8 mouse cellular contexts compared by ENCODE assay signal in the genomic region with DNA sequence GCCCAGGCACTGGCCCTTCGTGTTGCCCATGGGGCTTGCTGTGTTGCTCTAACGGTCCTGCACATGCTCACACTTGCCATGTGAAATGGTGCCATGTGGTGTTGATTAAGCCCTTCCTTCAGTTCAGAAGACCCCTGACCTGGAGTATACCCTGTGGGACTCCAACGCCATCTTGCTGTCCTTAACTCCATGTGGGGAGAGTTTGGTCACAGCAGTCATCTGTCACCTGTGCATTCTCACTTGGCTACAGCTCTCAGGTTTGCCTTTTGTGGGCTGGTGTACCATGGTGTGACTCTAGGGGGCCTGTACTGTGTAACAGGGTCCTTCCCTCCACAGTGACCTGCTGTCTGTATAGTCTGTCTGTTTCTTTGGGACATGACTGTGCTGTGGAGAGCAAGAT.
DNase-seq lines count a peak whose midpoint lies in the region; ATAC-seq and TF ChIP-seq lines count a peak whose summit lies in the region.

No protein-coding gene starts in this region.

- H3K36me3 ChIP-seq in liver, adult 2 months (ENCODE audit: control insufficient read depth, insufficient read depth, low read length) = no peaks in the 10 kb centered on the region
- H3K36me3 ChIP-seq in embryonic facial prominence, embryonic 15.5 days = no peaks in the 10 kb centered on the region
- H3K36me3 ChIP-seq in limb, embryonic 11.5 days (ENCODE audit: control insufficient read depth, insufficient read depth, low read length) = no peaks in the 10 kb centered on the region
- H3K36me3 ChIP-seq in stomach, embryonic 14.5 days (ENCODE audit: control insufficient read depth, insufficient read depth, low read length) = no peaks in the 10 kb centered on the region

- no peak overlapping the region for H3K9ac ChIP-seq in liver, adult 2 months (ENCODE audit: low read depth, low read length)
- H3K9ac ChIP-seq in embryonic facial prominence, embryonic 15.5 days = no peak overlapping the region
- no peak overlapping the region for H3K9ac ChIP-seq in limb, embryonic 11.5 days (ENCODE audit: low read length)
- no peak overlapping the region for H3K9ac ChIP-seq in stomach, embryonic 14.5 days (replicated peaks; ENCODE audit: low read depth, low read length)

- H3K4me3 ChIP-seq in liver, adult 2 months (ENCODE audit: insufficient read depth, low read depth, low read length) = no peak overlapping the region
- H3K4me3 ChIP-seq in embryonic facial prominence, embryonic 15.5 days (replicated peaks) = no peak overlapping the region
- no peak overlapping the region for H3K4me3 ChIP-seq in limb, embryonic 11.5 days (ENCODE audit: low read depth, low read length)
- no peak overlapping the region for H3K4me3 ChIP-seq in stomach, embryonic 14.5 days (ENCODE audit: low read depth, low read length)

- TF ChIP-seq CTCF in liver, adult 2 months (IDR thresholded peaks at IDR 0.05; ENCODE audit: low read depth, low read length) = no peak

- H3K27ac ChIP-seq in liver, adult 2 months (replicated peaks; ENCODE audit: insufficient read depth, low read depth, low read length) = peak overlapping the region; percentile 52
- H3K27ac ChIP-seq in embryonic facial prominence, embryonic 15.5 days (replicated peaks) = peak overlapping the region; percentile 90
- peak overlapping the region; percentile 88 for H3K27ac ChIP-seq in limb, embryonic 11.5 days (replicated peaks; ENCODE audit: low read depth, low read length)
- H3K27ac ChIP-seq in stomach, embryonic 14.5 days (ENCODE audit: low read length) = peak overlapping the region; percentile 87

- TF ChIP-seq POLR2A in liver, adult 2 months (IDR thresholded peaks at IDR 0.05; ENCODE audit: extremely low read depth, insufficient read depth, low read length) = no peak

- no peaks in the 10 kb centered on the region for H3K9me3 ChIP-seq in embryonic facial prominence, embryonic 15.5 days (replicated peaks)
- no peaks in the 10 kb centered on the region for H3K9me3 ChIP-seq in limb, embryonic 11.5 days (ENCODE audit: control insufficient read depth, low read length)
- no peaks in the 10 kb centered on the region for H3K9me3 ChIP-seq in stomach, embryonic 14.5 days (ENCODE audit: control insufficient read depth, low read depth, low read length)

- peaks cover 67% of the 10 kb centered on the region for H3K4me1 ChIP-seq in liver, adult 2 months (ENCODE audit: control insufficient read depth, insufficient read depth, low read length)
- peaks cover 99% of the 10 kb centered on the region for H3K4me1 ChIP-seq in embryonic facial prominence, embryonic 15.5 days
- H3K4me1 ChIP-seq in limb, embryonic 11.5 days (ENCODE audit: control insufficient read depth, insufficient read depth, low read length) = peaks cover 58% of the 10 kb centered on the region
- H3K4me1 ChIP-seq in stomach, embryonic 14.5 days (ENCODE audit: control insufficient read depth, insufficient read depth, low read length) = peaks cover 62% of the 10 kb centered on the region

- H3K4me2 ChIP-seq in embryonic facial prominence, embryonic 15.5 days (replicated peaks) = no peak overlapping the region; the same call in 1 of the 2 replicates
- peak overlapping the region; percentile 30 for H3K4me2 ChIP-seq in limb, embryonic 11.5 days (ENCODE audit: low read depth, severe bottlenecking)
- H3K4me2 ChIP-seq in stomach, embryonic 14.5 days (replicated peaks; ENCODE audit: low read depth, low read length) = no peak overlapping the region

- peaks cover 59% of the 10 kb centered on the region for H3K79me2 ChIP-seq in liver, adult 2 months (ENCODE audit: control insufficient read depth, insufficient read depth, low read length)

- no peak for DNase-seq in liver, adult 2 months (ENCODE audit: extremely low read depth, low read depth, low spot score)
- DNase-seq in liver = no peak
- DNase-seq in limb, embryonic 11.5 days (ENCODE audit: low spot score) = peak; percentile 70
- no peak for DNase-seq in ovary, adult 18-20 months (ENCODE audit: low spot score)
- DNase-seq in frontal cortex, postnatal 25 days (ENCODE audit: low spot score in 2 of 2) = no peak
- no peak for DNase-seq in lung, postnatal 36 days

- H3K27me3 ChIP-seq in liver, adult 2 months (ENCODE audit: control insufficient read depth, insufficient read depth, low read length) = no peaks in the 10 kb centered on the region
- H3K27me3 ChIP-seq in embryonic facial prominence, embryonic 15.5 days = no peaks in the 10 kb centered on the region
- H3K27me3 ChIP-seq in limb, embryonic 11.5 days (ENCODE audit: control insufficient read depth, insufficient read depth, low read length) = no peaks in the 10 kb centered on the region
- no peaks in the 10 kb centered on the region for H3K27me3 ChIP-seq in stomach, embryonic 14.5 days (ENCODE audit: control insufficient read depth, insufficient read depth, low read length)

- no peak for ATAC-seq in embryonic facial prominence, embryonic 15.5 days (ENCODE audit: insufficient number of reproducible peaks, low FRiP score, low TSS enrichment, low read depth)
- ATAC-seq in limb, embryonic 11.5 days (ENCODE audit: insufficient number of reproducible peaks, low FRiP score, low TSS enrichment, low read depth) = 0 out of 2 replicates have a peak, but pooled peaks have one; percentile 19
- ATAC-seq in stomach, embryonic 14.5 days (ENCODE audit: insufficient number of reproducible peaks, insufficient read depth, low FRiP score, low read depth) = no peak

- 80% methylated on average over 3 of the region's 3 CpGs for WGBS in liver, adult 2 months
- 15% methylated on average over 3 of the region's 3 CpGs for WGBS in embryonic facial prominence, embryonic 15.5 days
- WGBS in limb, embryonic 11.5 days = 10% methylated on average over 3 of the region's 3 CpGs
- 47% methylated on average over 3 of the region's 3 CpGs for WGBS in stomach, embryonic 14.5 days
